Mouse (Mus musculus) limb, embryonic 12.5 days (tissue): ENCODE results near the gene Foxn1. TPM values are rescaled to one million over a fixed set of nuclear protein-coding genes. Genes with fewer than 3 reads are reported as not detected.
A peak's percentile ranks its signal among the peaks of the same experiment; 100 is the strongest.

Experiments
- ATAC-seq: fragments of 200-750 bp; cut with Nextera tagmentation; 2 replicates; pipeline ENCODE4 v1.8.0; 2017; ENCODE audit warnings: low read depth, moderate TSS enrichment; ENCODE audit not compliant: insufficient number of reproducible peaks, insufficient read depth, low FRiP score, low TSS enrichment
- H3K27ac ChIP-seq: fragments of 300-500 bp; sonication (generic); 2 replicates; pipeline ENCODE4 v1.5.1; 2016; ENCODE audit warnings: mild to moderate bottlenecking, moderate library complexity
- H3K27me3 ChIP-seq: fragments of 300-500 bp; sonication (generic); 2 replicates; pipeline ENCODE4 v1.6.1; 2016; ENCODE audit warnings: mild to moderate bottlenecking, moderate library complexity
- H3K36me3 ChIP-seq: fragments of 300-500 bp; sonication (generic); 2 replicates; pipeline ENCODE4 v1.6.1; 2016; ENCODE audit warnings: mild to moderate bottlenecking, moderate library complexity
- H3K4me1 ChIP-seq: fragments of 300-500 bp; sonication (generic); replicated peaks from 2 replicates; pipeline ENCODE4 v1.6.1; 2016
- H3K4me2 ChIP-seq: fragments of 300-500 bp; sonication (generic); 2 replicates; pipeline ENCODE4 v1.6.1; 2016; ENCODE audit warnings: mild to moderate bottlenecking, moderate library complexity
- H3K4me3 ChIP-seq: fragments of 300-500 bp; sonication (generic); replicated peaks from 2 replicates; pipeline ENCODE4 v1.5.1; 2016; ENCODE audit warnings: mild to moderate bottlenecking
- H3K9ac ChIP-seq: fragments of 300-500 bp; sonication (generic); replicated peaks from 2 replicates; pipeline ENCODE4 v1.6.1; 2016; ENCODE audit warnings: mild to moderate bottlenecking, moderate library complexity
- H3K9me3 ChIP-seq: fragments of 300-500 bp; sonication (generic); 2 replicates; pipeline ENCODE4 v1.6.1; 2016; ENCODE audit warnings: mild to moderate bottlenecking, moderate library complexity
- WGBS: fragments of 180-500 bp; shearing (Covaris S2); methylation state at CpG from one replicate; pipeline ENCODE4 v1.1.7; 2016; 5-methylcytosine and 5-hydroxymethylcytosine counted together
- polyA plus RNA-seq: library from polyadenylated mRNA; unstranded; fragments of >200 nt; fragmentation: Nextera tagmentation; extraction: Ambion mirVana; gene quantifications from 2 replicates; pipeline ENCODE4 v1.2.1, GENCODE M21; 2016

Foxn1 gene
- polyA plus RNA-seq, 1 experiment from 2014 or later = not detected

- no peak overlapping the region for H3K9ac ChIP-seq
- no peak overlapping the region for H3K4me3 ChIP-seq
- H3K36me3 ChIP-seq = no peaks in the 10 kb centered on the region
- H3K4me2 ChIP-seq = no peak overlapping the region
- peaks cover 7% of the 10 kb centered on the region for H3K27me3 ChIP-seq
- WGBS = 31% methylated on average over 4 of the region's 4 CpGs
- ATAC-seq = no peak
- H3K4me1 ChIP-seq = no peaks in the 10 kb centered on the region
- no peaks in the 10 kb centered on the region for H3K9me3 ChIP-seq
- H3K27ac ChIP-seq = no peak overlapping the region
Measured at GRCm38 (mm10) chr11:78355471-78356238, 30.7 kb downstream of the Foxn1 start.

- no peak overlapping the region for H3K4me2 ChIP-seq
- H3K9me3 ChIP-seq = no peaks in the 10 kb centered on the region
- peaks cover 7% of the 10 kb centered on the region for H3K27me3 ChIP-seq
- no peak for ATAC-seq
- no peak overlapping the region for H3K9ac ChIP-seq
- no peak overlapping the region for H3K4me3 ChIP-seq
- no peak overlapping the region for H3K27ac ChIP-seq
- 85% methylated on average over 6 of the region's 6 CpGs for WGBS
- H3K36me3 ChIP-seq = peaks cover 3% of the 10 kb centered on the region; the same call in 1 of the 2 replicates
- no peaks in the 10 kb centered on the region for H3K4me1 ChIP-seq
Measured at GRCm38 (mm10) chr11:78354905-78355304, 31.5 kb downstream of the Foxn1 start.

- H3K9me3 ChIP-seq = no peaks in the 10 kb centered on the region
- H3K27me3 ChIP-seq = peaks cover 3% of the 10 kb centered on the region; the same call in 1 of the 2 replicates
- no peak overlapping the region for H3K4me3 ChIP-seq
- ATAC-seq = no peak
- 78% methylated on average over 1 of the region's 1 CpGs for WGBS
- no peak overlapping the region for H3K27ac ChIP-seq
- H3K9ac ChIP-seq = no peak overlapping the region
- H3K4me2 ChIP-seq = no peak overlapping the region
- peaks cover 20% of the 10 kb centered on the region for H3K36me3 ChIP-seq
- H3K4me1 ChIP-seq = no peaks in the 10 kb centered on the region
Measured at GRCm38 (mm10) chr11:78353081-78353480, 33.3 kb downstream of the Foxn1 start.

- ATAC-seq = no peak
- H3K9ac ChIP-seq = no peak overlapping the region
- peaks cover 21% of the 10 kb centered on the region for H3K4me1 ChIP-seq
- no peaks in the 10 kb centered on the region for H3K9me3 ChIP-seq
- H3K27ac ChIP-seq = no peak overlapping the region
- H3K36me3 ChIP-seq = peaks cover 27% of the 10 kb centered on the region
- no peak overlapping the region for H3K4me3 ChIP-seq
- no peaks in the 10 kb centered on the region for H3K27me3 ChIP-seq
- WGBS = 87% methylated on average over 4 of the region's 4 CpGs
- H3K4me2 ChIP-seq = no peak overlapping the region
Measured at GRCm38 (mm10) chr11:78349441-78350358, 36.7 kb downstream of the Foxn1 start.

- Histone ChIP-seq H3K36me3 (peaks cover 27% of the 10 kb centered on the region), H3K4me1 (peaks cover 24% of the 10 kb centered on the region), H3K9me3 (no peaks in the 10 kb centered on the region), H3K4me3 (no peak overlapping the region), H3K4me2 (no peak overlapping the region), H3K27ac (no peak overlapping the region), H3K27me3 (no peaks in the 10 kb centered on the region), H3K9ac (no peak overlapping the region)
- WGBS = 53% methylated on average over 7 of the region's 7 CpGs
- ATAC-seq = no peak
Measured at GRCm38 (mm10) chr11:78348474-78348873, 37.9 kb downstream of the Foxn1 start.

GRCm38 (mm10) chr11:78347908-78348307, 38.5 kb downstream of the Foxn1 start:
- 81% methylated on average over 9 of the region's 9 CpGs for WGBS
- no peak overlapping the region for H3K27ac ChIP-seq

GRCm38 (mm10) chr11:78347070-78347754, 39.1 kb downstream of the Foxn1 start:
- no peak for ATAC-seq
- Histone ChIP-seq H3K27me3 (no peaks in the 10 kb centered on the region), H3K4me2 (no peak overlapping the region), H3K4me1 (peaks cover 29% of the 10 kb centered on the region), H3K27ac (no peak overlapping the region), H3K36me3 (peaks cover 27% of the 10 kb centered on the region), H3K9me3 (no peaks in the 10 kb centered on the region), H3K9ac (no peak overlapping the region), H3K4me3 (no peak overlapping the region)
- WGBS = 93% methylated on average over 10 of the region's 10 CpGs

More at GRCm38 (mm10) chr11:78347908-78348307, 38.5 kb downstream of the Foxn1 start:
- Histone ChIP-seq H3K4me1 (peaks cover 26% of the 10 kb centered on the region), H3K4me3 (no peak overlapping the region), H3K9ac (no peak overlapping the region), H3K4me2 (no peak overlapping the region), H3K27me3 (no peaks in the 10 kb centered on the region), H3K36me3 (peaks cover 27% of the 10 kb centered on the region), H3K9me3 (no peaks in the 10 kb centered on the region)
- ATAC-seq = no peak

- Histone ChIP-seq H3K27ac (no peak overlapping the region), H3K9ac (no peak overlapping the region), H3K9me3 (no peaks in the 10 kb centered on the region), H3K4me2 (no peak overlapping the region), H3K4me1 (peaks cover 29% of the 10 kb centered on the region), H3K27me3 (no peaks in the 10 kb centered on the region), H3K4me3 (no peak overlapping the region), H3K36me3 (peaks cover 33% of the 10 kb centered on the region)
- 83% methylated on average over 6 of the region's 6 CpGs for WGBS
- no peak for ATAC-seq
Measured at GRCm38 (mm10) chr11:78346326-78347069, 39.9 kb downstream of the Foxn1 start.

- no peaks in the 10 kb centered on the region for H3K9me3 ChIP-seq
- no peak overlapping the region for H3K27ac ChIP-seq
- peak overlapping the region; percentile 24; the same call in 1 of the 2 replicates for H3K9ac ChIP-seq
- ATAC-seq = no peak
- peaks cover 40% of the 10 kb centered on the region for H3K36me3 ChIP-seq
- 86% methylated on average over 7 of the region's 7 CpGs for WGBS
- no peaks in the 10 kb centered on the region for H3K27me3 ChIP-seq
- H3K4me3 ChIP-seq = no peak overlapping the region
- peaks cover 29% of the 10 kb centered on the region for H3K4me1 ChIP-seq
- no peak overlapping the region for H3K4me2 ChIP-seq
Measured at GRCm38 (mm10) chr11:78345801-78346200, 40.6 kb downstream of the Foxn1 start.

GRCm38 (mm10) chr11:78344890-78345715, 41.3 kb downstream of the Foxn1 start:
- Histone ChIP-seq H3K4me1 (peaks cover 29% of the 10 kb centered on the region), H3K9me3 (no peaks in the 10 kb centered on the region), H3K4me3 (peak overlapping the region; percentile 12), H3K27me3 (no peaks in the 10 kb centered on the region), H3K4me2 (peak overlapping the region; percentile 65), H3K36me3 (peaks cover 46% of the 10 kb centered on the region), H3K9ac (peak overlapping the region; percentile 27), H3K27ac (no peak overlapping the region)
- no peak for ATAC-seq
- 59% methylated on average over 8 of the region's 8 CpGs for whole genome bisulfite sequencing
